Mouse (Mus musculus) spleen, postnatal 4 days (tissue): ENCODE data around the gene Ttc26.

Experiments
- DNase-seq, 2 experiments: peaks; one replicate each; pipeline ENCODE4 v3.0.0; 2022; ENCODE audit warnings: low spot score in 2 of 2

Gene Ttc26

GRCm38 (mm10) chr6:38381129-38381771 is at the start of gene Ttc26:
TSS of gene Ttc26 (plus strand) at chr6:38381469.
- DNase-seq = peak; percentile 83 to 92

DNA sequence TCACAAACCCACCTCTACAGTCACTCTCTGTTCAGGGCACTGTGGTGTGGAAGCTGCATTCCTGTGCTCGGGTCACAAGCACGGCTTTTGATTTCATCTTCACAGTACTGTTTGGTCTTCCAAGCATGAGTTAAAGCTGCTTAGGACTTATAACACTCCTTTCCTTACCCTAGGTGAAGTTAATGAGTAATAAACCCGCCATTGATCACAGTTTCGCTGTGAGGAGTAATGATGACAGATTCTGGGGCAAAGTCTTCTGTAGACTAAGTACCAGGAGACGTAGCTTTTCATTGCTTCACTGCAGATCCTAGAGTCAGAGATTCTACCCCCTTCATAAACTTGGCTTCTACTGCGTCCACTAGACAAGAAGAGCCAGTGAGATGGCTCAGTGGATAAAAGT is 46.0 kb upstream of the Ttc26 start:
- DNase-seq = no peak

GRCm38 (mm10) chr6:38337166-38337705 is 44.0 kb upstream of the Ttc26 start:
- no peak for DNase-seq

- DNase-seq = no peak
Observed at GRCm38 (mm10) chr6:38337951-38338350, 43.3 kb upstream of the Ttc26 start.

GRCm38 (mm10) chr6:38339078-38339477 is 42.2 kb upstream of the Ttc26 start:
- no peak for DNase-seq

- peak; percentile 63 to 75 for DNase-seq
Observed at GRCm38 (mm10) chr6:38341751-38342665, 39.3 kb upstream of the Ttc26 start.

GRCm38 (mm10) chr6:38342666-38342992 is 38.6 kb upstream of the Ttc26 start:
- no peak for DNase-seq

DNA sequence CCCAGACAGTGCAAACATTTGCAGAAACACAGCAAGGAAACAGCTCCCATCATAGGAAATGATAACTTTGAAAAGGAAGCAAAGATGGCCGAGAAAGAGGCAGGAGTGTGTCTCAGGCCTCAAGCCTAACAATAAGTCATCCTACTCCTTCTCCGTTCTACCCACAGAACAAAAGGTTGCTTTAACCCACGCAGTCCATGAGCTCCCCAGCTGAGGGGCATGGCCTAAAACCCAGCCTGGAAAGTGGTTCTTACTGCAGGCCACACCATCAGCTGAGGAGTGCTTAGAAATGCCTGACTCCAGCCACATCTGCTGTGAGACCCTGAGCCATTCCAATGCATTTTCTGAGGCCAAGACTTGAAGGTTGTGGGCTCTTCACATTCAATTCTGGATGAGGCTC is 37.7 kb upstream of the Ttc26 start:
- no peak for DNase-seq

- DNase-seq = no peak
Observed at GRCm38 (mm10) chr6:38344006-38344670, 37.1 kb upstream of the Ttc26 start.

GRCm38 (mm10) chr6:38345796-38346195 is 35.5 kb upstream of the Ttc26 start:
- peak; percentile 81 to 86 for DNase-seq

- DNase-seq = no peak
Observed at GRCm38 (mm10) chr6:38347875-38348274, 33.4 kb upstream of the Ttc26 start.

DNA sequence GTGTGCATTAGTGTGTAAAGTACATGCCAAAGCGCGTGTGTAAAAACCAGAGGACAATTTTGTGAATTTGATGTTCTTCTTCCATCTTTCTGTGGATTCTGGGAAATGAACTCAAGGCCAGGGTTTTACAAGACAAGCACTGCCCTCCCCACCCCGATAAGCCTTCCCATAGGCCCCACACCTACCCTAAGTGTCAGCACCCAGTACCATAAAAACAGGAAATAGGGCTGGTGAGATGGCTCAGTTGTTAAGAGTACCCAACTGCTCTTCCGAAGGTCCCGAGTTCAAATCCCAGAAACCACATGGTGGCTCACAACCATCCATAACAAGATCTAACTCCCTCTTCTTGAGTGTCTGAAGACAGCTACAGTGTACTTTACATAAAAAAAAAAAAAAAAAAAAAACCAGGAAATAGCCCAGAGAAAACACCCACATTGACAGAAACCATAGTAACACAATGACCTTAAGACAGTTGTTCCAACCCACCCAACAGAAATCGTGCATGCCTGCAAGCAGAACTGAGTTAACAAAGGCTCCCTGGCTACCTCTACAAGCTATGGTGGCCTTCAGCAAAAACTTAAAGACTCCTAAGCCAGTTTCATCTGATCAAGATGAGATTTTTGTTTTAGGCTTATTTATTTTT is 32.3 kb upstream of the Ttc26 start:
- DNase-seq = no peak

DNA sequence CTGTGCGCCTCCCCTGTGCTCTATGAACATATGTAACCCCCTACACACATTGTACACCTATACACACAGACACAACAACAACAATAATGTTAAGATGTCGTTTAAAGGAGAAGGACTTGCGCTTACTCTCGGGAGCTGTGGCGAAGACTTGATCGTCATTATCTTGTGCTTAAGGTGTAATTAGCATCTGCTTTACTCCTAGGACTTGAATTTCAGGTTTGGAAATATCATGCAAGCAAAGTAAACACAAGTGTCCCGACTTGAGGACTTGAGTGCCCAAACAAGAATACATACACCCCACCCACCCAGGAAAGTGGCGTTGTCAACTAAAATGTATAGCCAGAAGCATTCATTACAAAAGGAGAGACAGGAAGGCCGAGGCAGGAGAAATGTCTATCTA is 31.5 kb upstream of the Ttc26 start:
- no peak for DNase-seq

GRCm38 (mm10) chr6:38351930-38352329 is 29.3 kb upstream of the Ttc26 start:
- no peak for DNase-seq

DNA sequence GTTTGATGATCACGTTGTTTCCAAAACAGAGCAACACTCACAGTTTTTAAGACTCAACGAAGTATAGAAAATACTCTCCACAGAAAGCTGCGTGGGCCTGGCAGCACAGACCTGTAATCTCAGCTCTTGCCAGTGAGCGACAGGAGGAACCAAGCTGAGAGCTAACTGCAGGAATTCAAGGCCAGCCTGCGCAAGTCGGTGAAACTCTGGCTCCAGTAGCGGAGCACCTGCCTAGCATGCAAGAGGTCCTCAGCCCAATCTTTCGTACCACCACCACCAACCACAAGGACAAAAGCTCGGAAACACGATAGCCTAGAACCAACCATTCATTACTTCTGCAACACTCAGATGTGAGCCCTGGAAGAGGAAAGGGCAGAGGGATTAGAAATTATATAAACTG is 28.8 kb upstream of the Ttc26 start:
- no peak for DNase-seq

DNA sequence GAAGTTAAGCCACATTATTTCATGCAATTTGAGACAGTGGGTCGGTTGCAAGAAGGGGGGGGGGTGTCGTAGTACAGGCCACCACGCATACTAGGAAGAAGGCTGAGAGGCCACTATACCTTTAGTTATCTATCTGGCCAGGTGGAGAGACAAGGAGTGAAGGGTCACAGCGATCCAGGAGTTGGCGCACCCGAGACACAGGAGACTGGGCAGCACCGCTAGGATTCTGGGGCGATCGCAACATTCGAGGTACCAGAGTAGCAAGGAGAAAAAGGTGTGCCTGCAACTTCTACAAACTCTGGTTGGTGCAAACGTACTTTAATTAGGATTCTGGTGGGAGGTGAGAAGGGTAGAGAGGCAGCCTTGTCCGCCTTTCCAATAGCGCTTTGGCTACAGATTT is 28.1 kb upstream of the Ttc26 start:
- DNase-seq = no peak

GRCm38 (mm10) chr6:38353811-38354722 is 27.2 kb upstream of the Ttc26 start, which contains the start of gene Zc3hav1:
TSS of gene Zc3hav1 (minus strand) at chr6:38354603.
- peak; percentile 85 to 93 for DNase-seq

- no peak for DNase-seq
Observed at GRCm38 (mm10) chr6:38354723-38355353, 26.4 kb upstream of the Ttc26 start.

GRCm38 (mm10) chr6:38355354-38355823 is 25.9 kb upstream of the Ttc26 start:
- DNase-seq = no peak

- DNase-seq = no peak
Observed at GRCm38 (mm10) chr6:38355862-38356261, 25.4 kb upstream of the Ttc26 start.
